Mouse (Mus musculus): ENCODE measurements around the gene Ccdc153.
A peak's percentile ranks its signal among the peaks of the same experiment; 100 is the strongest.

Ccdc153 gene

GRCm38 (mm10) chr9:44240399-44240798 is at the start of gene Ccdc153:
Gene Ccdc153, plus strand, starts transcription at chr9:44240676.
- DNase-seq (ENCODE audit: low spot score in 2 of 2): no peak

GRCm38 (mm10) chr9:44191166-44191565 is 49.3 kb upstream of the Ccdc153 start:
- DNase-seq (ENCODE audit: low spot score in 2 of 2): no peak

GRCm38 (mm10) chr9:44192312-44192711 is 48.2 kb upstream of the Ccdc153 start:
- DNase-seq (ENCODE audit: low spot score in 2 of 2): no peak

GRCm38 (mm10) chr9:44192794-44193193 is 47.7 kb upstream of the Ccdc153 start:
- no peak for DNase-seq (ENCODE audit: low spot score in 2 of 2)

DNA sequence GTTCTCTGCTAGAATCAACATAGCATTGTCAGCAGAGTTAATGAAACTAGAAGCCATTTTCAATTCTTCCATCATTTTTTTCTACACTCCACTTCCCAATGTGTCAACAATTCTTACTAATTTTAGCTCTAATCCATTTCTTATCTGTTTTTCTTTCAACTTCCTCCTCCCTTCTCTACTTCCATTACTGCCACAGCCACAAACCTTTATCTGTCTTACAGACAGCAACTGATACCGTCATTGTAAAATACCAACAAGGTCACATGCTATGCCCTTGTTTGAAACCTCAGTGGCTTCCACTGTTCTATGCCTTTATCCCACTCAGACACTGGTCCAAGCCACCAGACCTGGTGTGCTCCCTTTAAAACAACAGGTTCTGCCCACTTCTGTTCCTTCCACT is 46.5 kb upstream of the Ccdc153 start:
- no peak for DNase-seq (ENCODE audit: low spot score in 2 of 2)

DNA sequence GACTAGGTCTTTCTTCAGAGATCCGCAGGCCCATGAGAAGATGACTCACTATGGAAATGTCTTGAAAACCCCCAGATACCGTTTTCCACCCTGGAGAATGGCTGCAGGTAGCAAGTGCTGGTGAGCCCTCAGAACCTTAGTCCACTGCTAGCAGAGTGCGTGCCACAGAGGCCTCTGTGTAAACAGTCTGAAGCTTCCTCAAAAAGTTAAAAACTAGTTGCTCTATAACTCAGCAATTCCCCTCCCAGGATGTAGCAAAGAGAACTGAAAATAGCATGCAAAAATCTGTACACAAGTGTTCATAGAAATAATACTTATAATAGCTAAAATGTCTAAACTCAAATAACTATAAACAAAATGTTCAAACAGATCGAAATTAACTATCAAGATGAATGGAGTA is 44.1 kb upstream of the Ccdc153 start:
- no peak for DNase-seq (ENCODE audit: low spot score in 2 of 2)

DNA sequence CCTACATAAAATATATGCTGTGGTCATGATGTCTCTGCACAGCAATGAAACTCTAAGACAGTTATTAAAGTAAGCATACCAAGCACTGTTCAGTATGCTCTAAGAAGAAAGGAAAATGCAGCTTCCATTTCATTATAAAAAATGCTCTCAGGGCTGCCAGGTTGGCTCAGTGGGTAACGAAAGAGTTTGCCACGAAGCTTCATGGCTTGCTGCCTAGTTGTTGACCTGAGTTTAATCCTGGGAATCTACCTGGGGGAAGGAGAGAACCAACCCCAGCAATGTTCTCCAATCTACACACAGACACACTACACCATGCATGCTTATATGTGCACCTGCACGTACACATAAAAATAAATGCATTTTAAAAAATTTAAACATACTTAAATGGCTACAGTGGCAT is 41.3 kb upstream of the Ccdc153 start:
- DNase-seq (ENCODE audit: low spot score in 2 of 2): no peak

GRCm38 (mm10) chr9:44199580-44199979 is 40.9 kb upstream of the Ccdc153 start:
- DNase-seq (ENCODE audit: low spot score in 2 of 2): no peak

DNA sequence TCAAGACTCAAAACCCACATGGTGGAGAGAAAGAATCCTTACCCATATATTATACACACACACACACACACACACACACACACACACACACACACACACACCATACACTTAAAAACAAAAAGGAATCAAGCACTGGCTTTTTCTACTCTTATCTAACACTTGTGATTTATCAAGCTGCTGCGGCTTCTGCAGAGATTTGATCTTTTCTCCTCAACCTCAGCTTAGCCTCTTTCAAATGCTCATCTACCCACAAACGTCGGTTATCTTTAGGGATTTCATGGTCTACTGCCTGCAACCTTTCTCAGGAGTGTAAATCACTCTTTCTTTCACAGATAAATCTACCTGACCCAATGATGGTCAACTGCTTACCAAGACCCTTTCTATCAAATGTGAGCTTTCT is 40.0 kb upstream of the Ccdc153 start:
- DNase-seq (ENCODE audit: low spot score in 2 of 2): no peak

DNA sequence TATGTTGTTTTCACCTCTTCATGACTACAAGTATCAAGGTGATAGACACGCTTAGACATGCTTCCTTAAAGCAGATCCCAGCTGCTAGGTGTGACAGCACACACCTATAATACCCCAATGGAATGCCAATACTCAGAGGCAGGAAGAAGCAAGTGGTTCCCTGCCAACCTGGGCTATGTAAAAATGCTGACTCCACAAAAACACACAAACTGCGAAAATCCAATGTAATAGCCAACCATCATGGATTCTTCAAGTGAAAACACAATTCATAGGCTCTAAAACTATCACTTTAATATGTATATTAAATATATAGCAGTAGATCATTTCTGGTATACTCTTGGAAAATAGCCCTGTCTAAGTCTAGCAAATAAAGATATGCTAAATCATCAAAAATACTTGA is 32.6 kb upstream of the Ccdc153 start:
- no peak for DNase-seq (ENCODE audit: low spot score in 2 of 2)

DNA sequence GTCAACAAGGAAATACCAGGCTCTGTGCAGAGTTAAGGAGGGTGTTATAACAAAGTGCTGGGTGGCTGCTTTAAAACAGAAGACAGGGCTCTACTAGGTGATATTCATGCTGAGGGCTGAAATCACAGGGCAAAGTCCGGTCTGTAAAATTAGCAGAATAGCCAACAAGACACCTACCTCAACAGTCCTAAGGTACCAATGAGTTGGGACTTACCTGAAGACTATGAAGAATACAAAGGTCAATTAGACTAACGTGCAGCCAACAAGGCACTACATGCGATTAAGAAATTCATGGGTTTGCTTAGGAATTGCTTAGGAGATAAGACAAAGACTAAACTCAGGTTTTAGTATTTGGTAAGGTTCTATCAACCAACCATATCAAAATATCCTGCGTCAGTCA is 31.1 kb upstream of the Ccdc153 start:
- DNase-seq (ENCODE audit: low spot score in 2 of 2): no peak

DNA sequence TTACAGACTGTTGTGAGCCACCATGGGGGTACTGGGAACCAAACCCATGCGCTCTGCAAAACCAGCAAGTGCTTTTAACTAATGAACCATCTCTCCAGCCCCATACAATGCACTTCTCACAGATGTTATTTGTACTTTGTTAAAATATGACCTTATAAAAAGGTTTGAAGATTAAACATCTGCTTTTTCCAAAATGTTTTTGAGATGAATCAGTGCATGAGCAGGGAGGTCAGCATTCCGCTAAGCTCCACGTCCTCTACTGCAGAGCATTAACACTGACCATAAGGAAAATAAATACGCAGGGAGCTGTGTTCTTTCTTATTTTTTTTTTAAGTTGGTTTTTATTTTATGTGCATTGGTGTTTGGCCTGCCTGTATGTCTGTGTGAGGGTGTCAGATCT is 28.1 kb upstream of the Ccdc153 start:
- no peak for DNase-seq (ENCODE audit: low spot score in 2 of 2)

- DNase-seq (ENCODE audit: low spot score in 2 of 2): no peak
These were observed 26.9 kb upstream of the Ccdc153 start for GRCm38 (mm10) chr9:44213538-44213937.

GRCm38 (mm10) chr9:44225993-44226392 is 14.5 kb upstream of the Ccdc153 start:
- no peak for DNase-seq (ENCODE audit: low spot score in 2 of 2)

- DNase-seq (ENCODE audit: low spot score in 2 of 2): no peak
These were observed 8.9 kb upstream of the Ccdc153 start for GRCm38 (mm10) chr9:44231609-44232008.

- DNase-seq (ENCODE audit: low spot score in 2 of 2): peak; percentile 34 to 68
These were observed 7.3 kb upstream of the Ccdc153 start for GRCm38 (mm10) chr9:44233021-44233801.

DNA sequence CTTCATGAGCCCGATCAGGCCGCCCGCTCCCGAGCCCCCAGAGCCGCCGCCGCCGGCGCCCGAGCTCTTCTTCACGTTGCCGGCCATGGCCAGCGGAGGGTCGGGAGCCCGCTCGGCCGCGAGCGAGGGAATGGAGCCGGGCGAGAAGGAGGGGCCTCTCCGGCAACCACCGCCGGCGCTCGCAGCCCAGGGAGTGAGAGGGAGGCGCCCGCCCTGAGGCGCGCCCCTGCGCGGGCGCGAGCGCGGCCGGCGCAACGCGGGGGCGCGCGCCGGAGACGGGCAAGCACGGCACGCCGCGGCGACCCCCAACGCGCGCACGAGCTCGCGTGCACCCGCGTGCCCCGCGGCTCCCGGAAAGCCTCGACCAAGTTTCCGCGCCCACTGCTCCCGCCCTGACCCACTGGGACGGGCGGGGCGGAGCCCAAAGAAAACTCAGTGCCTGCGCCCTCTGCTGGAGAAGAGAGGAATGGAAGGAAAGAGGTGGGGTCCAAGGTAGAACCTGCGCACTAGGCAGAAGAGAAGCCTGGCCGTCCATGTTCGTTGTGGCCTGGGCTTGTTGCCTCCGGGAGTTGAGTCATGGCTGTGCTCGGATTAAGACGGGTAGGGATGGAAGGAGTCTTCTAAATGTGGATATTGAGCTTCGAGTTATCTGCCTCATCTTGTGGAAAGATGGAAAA is 6.5 kb upstream of the Ccdc153 start, which contains the start of gene Cbl:
Gene Cbl (minus strand): TSS at position 248 of the 677 bp plus-strand sequence.
- DNase-seq (ENCODE audit: low spot score in 2 of 2): peak; percentile 95 to 99

- no peak for DNase-seq (ENCODE audit: low spot score in 2 of 2)
These were observed 5.7 kb upstream of the Ccdc153 start for GRCm38 (mm10) chr9:44234479-44235427.

DNA sequence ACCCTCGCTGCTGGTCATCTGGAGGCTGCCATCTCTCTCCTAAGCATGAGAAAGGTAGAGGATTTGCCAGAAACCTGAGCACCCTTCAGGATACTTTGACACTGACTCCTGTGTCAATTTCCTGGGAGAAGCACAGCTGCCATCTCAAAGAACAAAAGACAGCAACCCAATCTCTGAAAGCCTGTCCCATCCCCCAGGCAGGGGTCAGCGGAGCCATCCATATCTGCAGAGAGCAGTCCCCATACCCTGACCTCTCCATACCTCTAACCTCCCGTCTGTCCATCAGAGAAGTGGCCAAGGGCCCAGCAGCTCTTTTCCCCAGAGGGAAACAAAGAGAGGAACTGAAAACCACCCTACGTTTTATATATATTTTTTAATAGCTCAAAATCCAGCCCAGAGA is 3.9 kb upstream of the Ccdc153 start:
- DNase-seq (ENCODE audit: low spot score in 2 of 2): no peak

- DNase-seq (ENCODE audit: low spot score in 2 of 2): no peak
These were observed 3.3 kb upstream of the Ccdc153 start for GRCm38 (mm10) chr9:44237128-44237527.

DNA sequence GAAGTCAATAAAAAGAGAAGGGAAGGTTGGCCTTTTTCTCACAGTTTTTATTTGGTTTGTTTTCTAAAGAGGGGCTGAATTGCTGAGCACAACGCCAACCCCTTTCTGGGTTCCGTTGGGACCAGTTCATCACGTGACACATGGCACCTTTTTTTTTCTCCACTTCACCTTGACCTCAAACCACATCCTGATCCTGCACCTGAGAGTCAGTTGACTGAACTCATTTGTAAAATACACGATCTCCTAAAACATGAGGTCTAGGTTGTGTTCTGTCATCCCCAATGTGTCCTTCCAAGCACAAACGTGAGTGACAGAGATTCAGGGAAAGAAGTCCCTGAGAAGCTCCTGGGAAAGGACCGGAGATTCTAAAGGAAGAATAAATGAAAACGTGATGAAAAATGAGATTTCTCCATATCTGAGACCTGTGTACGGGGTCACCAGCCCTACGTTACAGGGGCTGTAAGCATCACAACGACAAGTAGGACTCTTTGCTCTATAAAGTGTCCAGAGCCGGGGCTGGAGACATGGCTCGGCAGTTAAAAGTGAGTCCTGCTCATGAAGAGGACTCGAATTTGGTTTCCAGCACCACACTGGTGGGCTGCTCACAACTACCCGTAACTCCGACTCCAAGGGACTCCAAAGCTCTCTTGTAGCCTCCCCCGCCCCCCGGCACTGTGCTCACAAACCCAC is 1.8 kb upstream of the Ccdc153 start:
- no peak for DNase-seq (ENCODE audit: low spot score in 2 of 2)

All from frontal cortex, postnatal 10 days (tissue).